Mouse (Mus musculus) frontal cortex, adult 2 months (tissue): ENCODE data around the gene Arl15. TPM values are rescaled to one million over a fixed set of nuclear protein-coding genes. Genes with fewer than 3 reads are reported as not detected.

Experiments used
- DNase-seq, 2 experiments: peaks; one replicate each; pipeline ENCODE4 v3.0.0; 2022; ENCODE audit warnings: low spot score in 1 of 2; ENCODE audit errors: extremely low spot score in 1 of 2
- polyA plus RNA-seq: library from polyadenylated mRNA; depleted of rRNA; stranded (reverse); fragments of >200 nt; gene quantifications from 2 replicates; pipeline ENCODE4 v1.2.3, GENCODE M21; 2012

Gene Arl15
- polyA plus RNA-seq, 1 experiment: 17.3 TPM

DNA sequence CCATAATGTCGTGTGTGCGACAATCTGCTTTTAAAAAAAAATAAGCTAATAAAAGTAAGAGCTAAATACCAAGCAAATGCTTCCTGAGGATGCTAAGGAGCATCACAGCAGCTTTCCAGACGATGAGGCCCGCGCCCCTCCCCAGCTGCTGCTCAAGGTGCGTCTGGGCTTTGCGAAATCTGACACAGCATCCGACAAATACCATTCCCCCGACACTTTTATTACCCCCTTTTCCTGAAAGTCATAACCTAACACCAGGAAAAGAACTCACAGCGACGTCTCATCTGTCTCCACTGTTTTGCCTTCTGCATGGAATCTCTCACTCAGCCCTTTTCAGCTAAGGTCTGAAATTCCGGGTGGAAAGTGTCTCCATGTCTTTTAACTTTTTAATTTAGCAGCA lies 330.7 kb downstream of the Arl15 start:
- no peak for DNase-seq

DNA sequence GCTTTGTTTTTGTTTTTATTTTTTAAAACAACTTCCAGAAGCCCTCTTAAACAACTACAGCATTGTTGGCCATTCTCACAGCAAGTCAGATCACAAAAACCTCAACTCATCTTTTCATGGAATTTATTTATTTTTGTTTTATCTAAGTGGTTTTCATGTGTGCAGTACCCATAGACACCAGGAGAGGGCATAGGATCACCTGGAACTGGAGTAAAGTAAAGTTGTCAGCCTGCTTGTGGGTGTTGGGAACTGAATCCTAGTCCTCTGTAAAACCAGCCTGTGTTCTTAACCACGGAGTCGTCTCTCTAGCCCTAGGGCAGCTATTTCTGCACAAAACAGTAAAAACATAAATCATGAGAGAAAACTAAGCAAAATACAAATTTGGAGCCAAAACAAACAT lies 334.1 kb downstream of the Arl15 start:
- DNase-seq: no peak

DNA sequence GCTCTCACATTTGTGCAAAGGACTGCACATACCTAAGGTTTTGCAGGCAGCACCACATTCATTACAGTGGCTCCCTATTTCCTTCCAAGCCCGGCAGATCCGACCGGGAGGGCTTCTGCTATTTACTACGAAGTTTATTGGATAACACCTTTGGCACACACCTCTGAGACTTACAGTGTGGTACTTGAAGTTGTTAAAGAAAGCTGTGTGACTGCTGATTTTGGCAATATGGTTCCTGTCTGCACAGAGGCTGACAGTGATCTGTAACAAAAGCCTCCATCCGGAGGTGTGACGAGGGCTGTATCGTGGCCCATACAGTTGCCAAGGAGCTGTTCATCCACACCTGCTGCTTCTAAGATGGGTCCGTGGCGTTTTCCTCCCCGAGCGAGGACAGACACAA lies 335.7 kb downstream of the Arl15 start:
- DNase-seq: no peak

DNA sequence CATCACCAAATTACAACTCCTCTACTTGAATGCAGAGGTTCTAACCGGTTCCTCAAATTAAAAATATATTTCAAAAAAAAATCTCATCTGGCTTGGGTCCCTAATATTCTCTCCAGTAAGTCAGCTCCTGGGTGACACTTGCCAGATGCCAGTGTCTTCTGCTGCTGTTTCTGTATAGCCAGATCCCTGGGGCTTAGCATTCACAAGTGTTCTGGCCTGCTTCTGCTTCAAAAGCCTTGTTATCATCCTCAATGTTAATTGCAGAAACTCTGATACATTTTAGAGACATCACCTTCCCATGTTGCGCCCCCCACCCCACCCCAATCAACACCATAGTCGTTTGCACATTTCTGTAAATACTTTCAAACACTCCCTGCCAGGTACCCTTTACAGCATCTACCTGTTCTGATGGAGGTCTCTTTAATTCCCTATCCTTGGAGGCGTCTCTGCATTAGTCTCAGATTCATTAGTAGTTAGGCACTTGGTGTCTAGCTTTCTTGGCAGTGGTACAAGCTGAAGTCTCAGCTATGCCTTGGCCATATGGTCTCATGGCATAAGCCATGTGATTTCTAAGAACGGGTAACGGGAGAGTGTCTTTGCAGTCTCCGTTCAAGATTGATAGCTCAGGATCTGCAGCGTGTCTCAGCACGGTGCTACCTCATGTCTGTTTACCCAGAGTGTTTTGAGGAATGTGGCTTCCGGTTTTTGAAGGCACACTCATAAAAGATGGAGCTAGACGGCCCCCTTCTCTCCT lies 336.4 kb downstream of the Arl15 start:
- peak in 1 of 2 experiments; percentile 53 for DNase-seq

DNA sequence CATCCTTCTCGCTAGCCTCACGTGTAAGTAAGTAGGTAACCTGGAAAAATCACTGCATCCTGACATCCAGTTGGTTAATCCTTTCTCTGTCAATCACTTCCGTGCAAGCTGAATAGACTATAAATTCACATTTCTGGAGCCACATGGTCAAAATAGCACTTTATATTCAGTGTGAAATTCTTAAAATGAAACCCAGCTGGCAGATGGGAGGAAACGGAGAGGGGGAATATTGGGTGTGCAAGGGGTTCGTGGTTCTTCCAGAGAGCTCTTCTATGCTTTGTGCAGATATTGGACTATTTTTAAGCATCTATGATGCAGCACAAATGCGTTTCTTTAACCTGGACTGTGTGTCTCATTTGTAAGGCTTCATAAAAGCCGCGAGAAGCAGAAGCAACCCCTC lies 344.6 kb downstream of the Arl15 start:
- DNase-seq: peak; percentile 41 to 65

DNA sequence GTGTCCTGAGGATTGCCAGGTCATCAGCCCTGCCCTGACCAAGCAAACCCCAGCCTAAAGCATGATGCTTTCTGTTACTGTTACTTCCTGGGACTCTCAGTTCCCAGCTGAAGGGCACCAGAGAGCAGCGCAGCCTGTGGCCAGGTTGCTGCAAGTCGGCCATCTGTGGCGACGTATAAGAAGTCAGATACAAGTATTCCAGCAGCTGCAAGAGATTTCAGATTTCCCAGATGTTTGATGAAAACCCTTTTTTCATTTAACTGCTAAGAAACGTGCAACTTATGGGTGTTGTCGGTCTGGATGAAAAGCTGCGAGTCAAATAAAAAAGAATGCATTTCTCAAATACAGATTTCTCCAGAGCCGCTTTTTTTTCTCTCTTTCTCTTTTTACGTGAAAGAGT lies 345.3 kb downstream of the Arl15 start:
- no peak for DNase-seq

DNA sequence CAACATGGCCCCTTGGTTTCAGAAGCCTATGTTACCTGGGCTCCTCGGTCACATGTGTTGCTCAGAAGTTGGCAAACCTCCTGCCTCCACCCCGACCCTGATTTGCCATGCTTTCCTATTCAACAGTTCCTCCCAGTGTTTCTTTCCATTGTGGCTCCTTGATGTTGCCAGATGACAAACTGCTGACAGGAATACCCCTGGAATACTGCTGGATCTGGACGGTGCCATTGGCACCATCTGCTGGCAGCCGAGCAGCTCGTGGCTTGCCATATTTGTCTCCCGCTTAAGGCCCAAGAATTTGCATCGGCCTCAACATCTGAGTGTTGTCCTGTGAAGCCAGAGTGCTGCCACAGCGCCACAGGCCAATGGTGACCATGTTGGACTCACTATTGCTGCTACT lies 348.5 kb downstream of the Arl15 start:
- DNase-seq: no peak

DNA sequence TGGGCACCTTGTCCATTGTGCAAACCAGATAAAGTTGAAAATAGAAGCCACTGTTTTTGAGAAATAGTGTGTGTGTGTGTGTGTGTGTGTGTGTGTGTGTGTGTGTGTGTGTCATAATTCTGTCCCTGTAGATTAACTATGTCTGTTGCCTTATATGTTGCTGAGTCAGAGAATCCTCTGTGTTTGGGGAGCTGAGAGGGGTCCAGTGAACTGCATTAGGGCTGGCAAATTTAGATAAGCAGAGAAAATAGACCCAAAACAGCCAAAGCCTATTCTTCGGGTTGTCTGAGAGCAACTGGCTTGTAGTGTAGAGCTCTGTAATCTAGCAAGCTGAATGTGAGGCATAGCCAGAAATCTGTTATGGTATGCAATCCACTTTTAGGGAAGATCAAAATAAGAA lies 348.9 kb downstream of the Arl15 start:
- DNase-seq: no peak

DNA sequence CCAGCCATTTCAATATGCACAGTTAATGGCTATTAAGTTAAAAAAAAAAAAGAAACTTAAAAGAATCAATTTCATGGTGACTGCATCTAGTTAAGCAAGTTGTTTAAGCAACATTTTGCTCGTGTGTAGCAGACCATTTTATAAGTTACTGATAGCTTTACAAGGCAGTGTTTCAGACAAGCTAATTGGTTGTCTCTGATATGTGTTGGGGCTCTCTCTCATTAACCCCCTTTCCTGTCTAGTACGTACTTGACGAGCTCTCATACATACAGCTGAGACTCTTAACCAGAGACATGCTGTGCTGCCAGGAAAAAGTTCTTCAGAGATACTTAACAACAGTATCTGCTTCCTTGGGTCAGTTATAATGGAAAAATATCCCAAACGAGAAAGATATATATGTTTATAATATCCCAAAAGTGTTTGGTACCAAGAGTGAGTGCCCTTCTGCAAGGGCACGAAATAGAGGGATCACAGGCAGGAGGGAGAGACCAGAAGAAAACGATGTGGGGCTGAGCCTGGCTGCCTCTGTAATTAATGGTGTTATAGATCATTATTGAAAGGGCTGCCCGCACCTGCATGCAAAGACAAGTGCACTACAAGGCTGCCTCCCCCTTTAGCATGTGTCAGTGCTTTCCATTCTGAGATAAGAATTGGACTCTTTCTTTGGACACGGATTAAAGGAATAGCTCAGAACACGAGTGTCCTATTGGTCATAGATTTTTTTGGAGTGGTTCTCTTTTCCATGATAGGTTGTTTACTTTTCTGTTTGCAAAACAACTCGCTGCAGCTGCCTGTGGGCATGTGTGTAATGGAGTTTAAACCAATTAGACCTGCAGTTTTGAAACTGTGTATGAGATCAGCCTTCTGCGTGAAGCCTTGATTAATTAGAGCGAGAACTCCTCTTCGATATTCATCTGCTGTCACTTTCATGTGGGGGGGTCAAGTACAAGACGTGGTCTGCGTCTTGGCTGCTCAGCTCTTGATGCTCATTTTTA lies 350.0 kb downstream of the Arl15 start:
- DNase-seq: no peak

DNA sequence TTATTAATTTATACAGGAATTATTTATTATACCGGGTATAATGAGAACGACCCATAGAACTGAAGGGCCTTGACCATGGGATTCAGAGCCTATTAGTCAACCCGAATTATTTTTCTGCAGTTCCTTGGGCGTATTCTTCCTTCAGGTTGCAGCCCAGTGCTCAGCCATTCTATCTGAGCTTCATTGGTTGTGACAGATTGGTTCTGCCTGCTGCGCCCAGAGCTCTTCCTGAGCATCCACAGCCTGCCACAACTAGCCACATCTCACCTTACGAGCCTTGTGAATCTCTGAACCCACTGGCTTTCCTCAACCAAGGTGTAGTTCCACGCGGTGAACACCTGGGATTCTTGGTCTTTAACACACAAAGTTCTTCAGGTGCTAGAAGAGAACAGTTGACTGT lies 350.9 kb downstream of the Arl15 start:
- DNase-seq: no peak

DNA sequence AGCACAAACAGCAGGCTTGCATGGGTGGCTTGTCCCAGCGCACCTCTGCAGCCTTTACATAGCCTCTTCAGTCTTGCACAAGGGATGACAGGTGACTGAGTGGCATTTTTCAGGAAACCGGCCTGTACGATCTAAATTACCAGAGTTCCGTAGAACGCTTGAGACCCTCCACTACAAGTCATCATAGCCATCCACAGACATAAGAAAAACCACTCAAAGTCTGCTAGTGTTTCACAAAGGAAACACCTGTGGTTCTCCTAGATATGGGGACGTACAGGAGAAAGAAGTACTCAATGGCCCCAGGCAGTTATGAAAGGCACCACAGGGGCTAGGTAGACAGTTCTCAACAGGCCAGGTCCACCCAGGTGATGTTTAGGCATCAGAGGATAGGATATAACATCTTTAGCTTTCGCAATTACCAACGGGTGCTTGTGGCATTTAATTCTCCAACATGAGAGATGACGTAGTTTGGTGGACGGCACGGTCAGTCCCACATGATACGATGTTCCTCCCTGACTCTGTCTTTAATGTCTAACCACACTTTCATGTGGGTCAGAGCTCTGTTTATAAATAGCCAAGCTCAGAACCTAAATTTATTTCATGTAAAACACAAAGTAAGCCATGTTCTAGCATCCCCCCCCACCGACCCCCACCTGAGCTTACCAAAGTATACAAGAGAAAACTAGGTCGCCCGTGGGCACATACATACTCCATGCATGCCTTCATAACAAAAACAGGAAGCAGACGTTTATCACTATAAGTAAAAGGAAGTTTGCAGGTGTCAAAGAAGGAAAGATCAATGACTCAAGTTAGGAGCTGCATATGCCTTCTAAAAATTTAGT lies 356.8 kb downstream of the Arl15 start:
- DNase-seq: no peak

DNA sequence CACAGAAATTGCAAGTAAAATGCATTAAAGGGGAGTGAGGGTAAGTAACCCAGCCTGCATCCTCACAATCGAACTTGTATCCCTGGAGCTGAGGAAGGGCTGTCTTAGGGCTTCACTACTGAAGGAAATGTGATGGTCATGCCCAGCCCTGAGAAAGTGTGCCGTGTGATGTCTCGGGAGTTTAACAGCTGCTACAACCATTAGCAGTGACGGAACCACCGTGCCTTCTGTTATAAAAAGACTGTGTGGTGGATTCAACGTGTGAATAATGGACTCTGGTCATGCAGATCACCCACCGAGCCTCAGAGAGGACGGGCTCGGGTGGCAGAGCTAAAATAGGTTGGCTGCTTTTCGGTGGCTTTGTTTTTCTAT lies 357.4 kb downstream of the Arl15 start:
- DNase-seq: no peak

DNA sequence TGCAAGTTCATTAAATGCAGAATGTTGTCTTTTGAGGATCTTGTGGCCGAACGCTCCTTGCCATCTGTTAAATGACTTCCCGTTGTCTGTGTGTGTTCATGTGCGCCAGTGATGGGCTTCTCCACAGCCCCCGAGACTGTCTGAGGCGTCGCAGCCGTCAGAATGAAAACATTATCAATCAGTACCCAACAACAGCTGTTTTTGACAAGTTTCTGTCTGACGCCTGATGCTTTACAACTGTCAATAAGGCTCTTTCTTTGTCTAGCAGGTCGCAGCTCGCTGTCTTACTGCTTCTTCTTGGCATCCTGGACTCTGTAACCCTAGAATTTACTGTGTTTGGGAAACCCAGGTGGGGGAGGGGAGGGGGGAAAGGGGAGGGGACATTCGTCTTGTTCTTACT lies 362.4 kb downstream of the Arl15 start:
- DNase-seq: no peak

DNA sequence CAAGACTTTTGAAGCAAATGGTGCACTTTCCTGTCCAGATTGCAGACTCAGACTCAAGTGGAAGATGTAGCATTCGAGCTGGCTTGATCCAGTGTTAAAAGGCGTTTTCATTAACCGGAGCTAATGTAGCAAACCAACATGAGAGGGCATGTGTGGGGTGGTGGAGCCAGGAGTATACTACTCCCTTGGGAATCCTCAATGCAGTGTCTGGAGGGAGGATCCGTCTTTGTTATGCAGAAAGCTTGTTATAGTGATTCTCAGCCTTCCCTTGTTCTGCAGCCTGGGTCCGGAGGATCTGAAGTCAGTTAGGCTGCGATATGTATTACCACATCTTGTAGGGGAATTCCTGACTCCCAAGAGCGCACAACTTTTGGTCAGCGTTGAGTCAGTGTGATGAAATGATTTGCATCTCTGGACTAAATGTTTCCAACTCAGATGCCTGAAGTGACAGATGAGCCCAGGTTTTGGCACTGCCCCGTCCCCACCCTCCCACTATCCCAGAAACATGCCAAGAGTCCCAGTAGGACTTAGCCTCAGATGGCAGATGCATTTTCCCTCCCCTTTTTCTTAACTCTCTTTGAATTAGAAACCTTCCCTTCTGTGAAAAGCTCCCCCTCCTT lies 363.9 kb downstream of the Arl15 start:
- DNase-seq: no peak

DNA sequence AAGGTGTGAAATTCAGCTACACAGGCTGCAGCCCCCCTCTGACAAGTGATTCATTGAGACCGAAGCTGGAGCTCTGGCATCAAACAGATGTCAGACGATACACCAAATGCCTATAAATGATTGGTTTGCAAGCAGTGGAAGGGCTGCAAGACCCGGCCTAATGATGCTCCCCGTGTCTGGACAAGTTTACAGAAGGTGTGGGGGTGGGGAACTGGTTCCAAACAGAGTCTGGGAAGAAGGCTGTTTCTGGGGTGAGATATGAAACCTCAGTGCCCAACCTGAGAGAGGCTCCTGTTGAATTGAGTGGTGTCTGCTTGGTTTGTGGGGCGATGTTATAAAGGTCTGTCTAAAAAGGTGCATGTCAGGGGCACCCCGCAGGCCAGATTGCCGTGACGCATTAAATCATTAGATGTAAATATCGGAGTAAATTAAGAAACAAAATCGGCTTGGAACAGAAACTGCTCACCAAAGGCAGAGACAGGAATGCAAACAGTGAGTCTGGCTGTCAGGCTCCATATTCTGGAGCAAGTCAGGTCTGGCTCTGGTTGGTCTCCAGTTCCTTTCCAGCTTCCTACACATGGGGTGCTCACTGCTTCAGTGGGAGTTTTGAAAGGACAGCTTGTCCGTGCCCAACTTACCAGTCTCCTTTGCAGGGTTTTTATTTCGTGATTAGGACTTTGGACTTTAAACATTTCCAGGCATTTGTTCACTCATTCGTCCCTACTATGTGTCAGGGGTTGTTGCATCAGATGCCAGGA lies 365.5 kb downstream of the Arl15 start:
- no peak for DNase-seq

DNA sequence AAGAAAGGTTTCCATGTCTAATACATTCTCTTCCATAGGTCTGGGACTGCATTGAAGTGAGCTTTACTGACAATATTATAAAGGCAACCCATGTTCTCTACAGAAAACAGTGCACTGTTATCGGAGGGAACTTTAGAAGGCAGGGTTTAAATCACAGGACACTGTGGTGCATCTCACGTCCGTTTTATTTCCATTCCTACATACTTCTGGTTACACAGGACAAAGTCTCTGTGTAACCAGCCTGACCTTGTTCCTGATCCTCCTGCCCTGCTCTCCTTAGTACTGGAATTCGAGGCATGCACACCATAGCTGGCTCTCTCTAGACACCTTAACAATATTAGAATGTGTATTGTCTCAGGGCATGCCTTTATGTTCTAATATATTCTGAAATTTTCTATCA lies 368.4 kb downstream of the Arl15 start:
- DNase-seq: no peak

DNA sequence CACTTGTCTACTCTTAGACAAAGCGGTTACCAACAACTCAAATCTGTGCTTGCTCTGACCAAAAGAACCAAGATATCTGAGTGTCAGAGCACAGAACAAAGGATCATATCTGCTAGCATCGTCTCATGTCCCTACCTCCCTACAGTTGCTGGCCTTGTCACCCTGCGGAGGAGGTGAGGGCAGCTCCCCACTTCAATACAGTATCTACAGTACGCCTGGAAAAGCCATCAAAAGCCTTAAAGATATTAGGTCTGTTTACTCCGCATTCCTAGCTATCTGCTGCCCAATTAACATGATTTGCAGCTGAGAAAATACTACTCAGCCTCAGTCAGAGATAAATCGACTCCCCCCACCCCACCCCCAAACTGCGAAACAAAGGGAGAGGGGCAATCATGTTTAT lies 371.3 kb downstream of the Arl15 start:
- no peak for DNase-seq

DNA sequence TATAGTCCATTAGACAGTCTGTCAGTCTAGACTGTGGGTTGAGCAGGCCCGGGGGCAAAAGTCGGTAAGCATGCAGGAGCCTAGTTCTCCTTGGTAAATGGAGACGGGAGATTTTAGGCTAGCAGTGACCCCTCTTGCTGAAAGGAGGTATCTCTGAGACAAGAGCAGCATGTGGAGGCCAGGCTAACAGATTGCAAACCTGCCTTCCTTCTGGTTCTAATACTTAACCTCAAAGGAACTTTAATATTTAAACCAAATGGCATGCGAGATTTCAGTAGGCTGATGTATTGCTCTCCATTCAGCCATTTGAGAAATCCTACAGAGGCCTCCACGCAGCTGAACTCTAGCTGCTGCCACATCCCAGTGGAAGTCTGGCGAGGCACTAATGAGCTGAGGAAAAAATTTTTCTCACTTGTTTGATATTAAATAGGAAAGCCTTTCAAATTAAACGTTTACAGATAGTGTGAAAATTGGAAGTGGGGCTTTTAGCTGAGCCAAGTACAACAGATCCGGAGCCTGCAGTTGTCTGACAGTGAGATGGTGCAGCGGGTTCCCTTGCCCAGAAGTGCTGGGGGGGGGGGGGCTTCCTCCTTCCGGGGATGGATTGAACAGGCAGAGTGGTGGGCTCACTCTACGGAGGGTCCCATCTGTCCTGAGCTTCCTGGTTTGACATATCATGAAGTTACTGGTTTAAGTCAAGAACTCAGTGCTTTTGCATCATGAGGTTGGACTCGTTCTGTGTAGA lies 372.3 kb downstream of the Arl15 start:
- DNase-seq: no peak

DNA sequence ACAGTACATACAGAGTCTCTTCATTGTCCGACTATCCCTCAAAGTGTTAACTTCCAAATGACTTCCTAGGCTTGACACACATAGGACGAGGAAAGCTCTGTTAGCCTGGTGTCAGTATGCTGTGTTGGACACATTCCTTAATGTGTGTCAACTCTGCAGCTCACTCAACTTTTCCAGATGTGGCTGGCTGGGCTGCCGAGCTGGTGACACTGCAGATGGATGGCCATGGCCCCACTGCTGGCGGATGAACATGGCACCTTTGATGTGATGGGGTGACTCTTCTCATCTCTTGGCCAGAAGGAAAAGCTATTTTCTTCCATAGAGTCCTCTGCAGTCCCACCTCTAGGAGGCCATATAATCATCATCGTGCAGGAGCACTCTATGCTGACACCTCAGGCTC lies 375.8 kb downstream of the Arl15 start:
- DNase-seq: no peak
